Mouse (Mus musculus) left cerebral cortex, postnatal 36 days (tissue): ENCODE data around the gene Pcgf1. TPM values are rescaled to one million over a fixed set of nuclear protein-coding genes. Genes with fewer than 3 reads are reported as not detected.
A peak's percentile ranks its signal among the peaks of the same experiment; 100 is the strongest.

Experiments
- DNase-seq, 2 experiments: peaks; one replicate each; pipeline ENCODE4 v3.0.0; 2021 to 2022; ENCODE audit warnings: low spot score in 2 of 2, mixed read lengths in 1 of 2
- intact Hi-C: fragments of 180-260 bp; cut with DNase I; formaldehyde crosslinking; loops from one replicate; pipeline ENCODE4 v1.15.1; 2025
- total RNA-seq, 2 experiments: library from RNA; stranded (reverse); gene quantifications; 2 replicates each; pipeline ENCODE4 v1.2.3; 2021

Pcgf1 gene
- total RNA-seq, 2 experiments from 2014 or later = 21.6 to 35.9 TPM

GRCm38 (mm10) chr6:83057790-83058189 is 19.9 kb upstream of the Pcgf1 start, which contains the start of gene Dqx1:
Gene Dqx1, plus strand, starts transcription at chr6:83057844.
- DNase-seq = no peak
- intact Hi-C loops = no loop called here

- intact Hi-C loops = no loop called here
- no peak for DNase-seq
Observed at GRCm38 (mm10) chr6:83058725-83059124, 18.9 kb upstream of the Pcgf1 start.

- intact Hi-C loops = no loop called here
- DNase-seq = no peak
Observed at GRCm38 (mm10) chr6:83065995-83066394, 11.7 kb upstream of the Pcgf1 start.

- intact Hi-C loops = no loop called here
- no peak for DNase-seq
Observed at GRCm38 (mm10) chr6:83066441-83066840, 11.2 kb upstream of the Pcgf1 start.

- DNase-seq = no peak
- intact Hi-C loops = no loop called here
Observed at GRCm38 (mm10) chr6:83068221-83068620, 9.4 kb upstream of the Pcgf1 start.

- intact Hi-C loops = no loop called here
- DNase-seq = no peak
Observed at GRCm38 (mm10) chr6:83068706-83069487, 8.8 kb upstream of the Pcgf1 start.

- no peak for DNase-seq
- intact Hi-C loops = loop anchor here (10.0 kb wide), 1 partner anchor 645 kb away; the partner anchor contains the start of gene Vax2
Observed at GRCm38 (mm10) chr6:83069488-83070246, 8.0 kb upstream of the Pcgf1 start.

GRCm38 (mm10) chr6:83070247-83070310 is 7.6 kb upstream of the Pcgf1 start, which contains the start of gene Tlx2:
Gene Tlx2, minus strand, starts transcription at chr6:83070293.
- no peak for DNase-seq
- intact Hi-C loops = loop anchor here (10.0 kb wide), 1 partner anchor 645 kb away; the partner anchor contains the start of gene Vax2

GRCm38 (mm10) chr6:83070311-83071219 is 7.1 kb upstream of the Pcgf1 start:
- intact Hi-C loops = loop anchor here (10.0 kb wide), 1 partner anchor 644 kb away; the partner anchor contains the start of gene Vax2
- peak; percentile 54 to 57 for DNase-seq

GRCm38 (mm10) chr6:83071220-83071619 is 6.4 kb upstream of the Pcgf1 start:
- no peak for DNase-seq
- intact Hi-C loops = loop anchor here (10.0 kb wide), 1 partner anchor 644 kb away; the partner anchor contains the start of gene Vax2

GRCm38 (mm10) chr6:83074979-83075378 is 2.7 kb upstream of the Pcgf1 start:
- intact Hi-C loops = loop anchor here (5.0 to 10.0 kb wide), 2 partner anchors 78 to 640 kb away; partner anchors contain the start of gene Vax2
- no peak for DNase-seq

- DNase-seq = peak; percentile 99
- intact Hi-C loops = loop anchor here (1.0 to 10.0 kb wide), 4 partner anchors 22 to 636 kb away; partner anchors contain the start of genes Aup1, Ccdc142, Gm42688 and Vax2
Observed at GRCm38 (mm10) chr6:83078324-83078858, 722 bp downstream of the Pcgf1 start.

GRCm38 (mm10) chr6:83080210-83080609 is 2.5 kb downstream of the Pcgf1 start:
- DNase-seq = no peak
- intact Hi-C loops = no loop called here

- intact Hi-C loops = no loop called here
Observed at GRCm38 (mm10) chr6:83083497-83083896, 5.8 kb downstream of the Pcgf1 start.

GRCm38 (mm10) chr6:83084477-83084876 is 6.8 kb downstream of the Pcgf1 start:
- no peak for DNase-seq
- intact Hi-C loops = no loop called here

More at GRCm38 (mm10) chr6:83083497-83083896, 5.8 kb downstream of the Pcgf1 start:
- no peak for DNase-seq

- no peak for DNase-seq
- intact Hi-C loops = no loop called here
Observed at GRCm38 (mm10) chr6:83086121-83087035, 8.7 kb downstream of the Pcgf1 start, which contains the start of gene Lbx2. Gene Lbx2, plus strand, starts transcription at chr6:83086367.

GRCm38 (mm10) chr6:83087205-83087925 is 9.7 kb downstream of the Pcgf1 start:
- DNase-seq = no peak
- intact Hi-C loops = no loop called here

GRCm38 (mm10) chr6:83087926-83088260 is 10.2 kb downstream of the Pcgf1 start:
- no peak for DNase-seq

More at GRCm38 (mm10) chr6:83087926-83088260, 10.2 kb downstream of the Pcgf1 start:
- intact Hi-C loops = no loop called here
